Mouse (Mus musculus) hindbrain, embryonic 16.5 days (tissue): ENCODE measurements around the gene Susd4. TPM values are rescaled to one million over a fixed set of nuclear protein-coding genes. Genes with fewer than 3 reads are reported as not detected.
A peak's percentile ranks its signal among the peaks of the same experiment; 100 is the strongest.

ENCODE experiments used
- ATAC-seq: fragments of 200-750 bp; cut with Nextera tagmentation; 2 replicates; pipeline ENCODE4 v1.8.0; 2017; ENCODE audit warnings: moderate TSS enrichment, moderate library complexity
- H3K27ac ChIP-seq: fragments of 300-500 bp; sonication (generic); 2 replicates; pipeline ENCODE4 v1.5.1; 2014; ENCODE audit warnings: low read depth, mild to moderate bottlenecking, control low read depth, low read length, moderate library complexity
- H3K27me3 ChIP-seq: fragments of 300-500 bp; sonication (generic); replicated peaks from 2 replicates; pipeline ENCODE4 v1.6.1; 2014; ENCODE audit warnings: low read length; ENCODE audit not compliant: control insufficient read depth, insufficient read depth
- H3K36me3 ChIP-seq: fragments of 300-500 bp; sonication (generic); 2 replicates; pipeline ENCODE4 v1.6.1; 2014; ENCODE audit warnings: mild to moderate bottlenecking, low read length, moderate library complexity, mixed read lengths; ENCODE audit not compliant: control insufficient read depth, insufficient read depth
- H3K4me1 ChIP-seq: fragments of 300-500 bp; sonication (generic); 2 replicates; pipeline ENCODE4 v1.6.1; 2014; ENCODE audit warnings: low read depth, low read length; ENCODE audit not compliant: control insufficient read depth, insufficient read depth
- H3K4me2 ChIP-seq: fragments of 300-500 bp; sonication (generic); 2 replicates; pipeline ENCODE4 v1.6.1; 2014; ENCODE audit warnings: mild to moderate bottlenecking, low read length, control low read depth, moderate library complexity
- H3K4me3 ChIP-seq: fragments of 300-500 bp; sonication (generic); 2 replicates; pipeline ENCODE4 v1.5.1; 2014; ENCODE audit warnings: mild to moderate bottlenecking, low read length, control low read depth, moderate library complexity
- H3K9ac ChIP-seq: fragments of 300-500 bp; sonication (generic); 2 replicates; pipeline ENCODE4 v1.6.1; 2014; ENCODE audit warnings: low read depth, mild to moderate bottlenecking, control low read depth, low read length, moderate library complexity
- H3K9me3 ChIP-seq: fragments of 300-500 bp; sonication (generic); 2 replicates; pipeline ENCODE4 v1.6.1; 2014; ENCODE audit warnings: mild to moderate bottlenecking, low read length, moderate library complexity; ENCODE audit not compliant: control insufficient read depth
- WGBS: fragments of 180-500 bp; shearing (Covaris S2); extraction: QIAGEN DNeasy Blood & Tissue Kit; methylation state at CpG from one replicate; pipeline ENCODE4 v1.1.7; 2014; 5-methylcytosine and 5-hydroxymethylcytosine counted together
- polyA plus RNA-seq: library from polyadenylated mRNA; unstranded; fragments of >200 nt; fragmentation: Nextera tagmentation; extraction: Ambion mirVana; gene quantifications from 2 replicates; pipeline ENCODE4 v1.2.1, GENCODE M21; 2015

Gene Susd4
- polyA plus RNA-seq, 1 experiment from 2014 or later = 85.0 TPM

GRCm38 (mm10) chr1:182779024-182779520 is 15.4 kb downstream of the Susd4 start:
- no peak overlapping the region for H3K4me3 ChIP-seq
- ATAC-seq = no peak
- WGBS = 90% methylated on average over 6 of the region's 6 CpGs

GRCm38 (mm10) chr1:182783774-182784173 is 20.1 kb downstream of the Susd4 start:
- Histone ChIP-seq H3K4me3 (no peak overlapping the region), H3K4me1 (no peaks in the 10 kb centered on the region), H3K4me2 (no peak overlapping the region), H3K36me3 (0 out of 2 replicates have a peak, but pooled peaks cover 2% of the 10 kb centered on the region), H3K9ac (no peak overlapping the region), H3K9me3 (no peaks in the 10 kb centered on the region), H3K27me3 (no peaks in the 10 kb centered on the region), H3K27ac (no peak overlapping the region)
- WGBS = 93% methylated on average over 7 of the region's 7 CpGs
- no peak for ATAC-seq

More at GRCm38 (mm10) chr1:182779024-182779520, 15.4 kb downstream of the Susd4 start:
- H3K27me3 ChIP-seq = no peaks in the 10 kb centered on the region
- no peak overlapping the region for H3K9ac ChIP-seq
- peaks cover 5% of the 10 kb centered on the region; the same call in 1 of the 2 replicates for H3K4me1 ChIP-seq
- no peak overlapping the region for H3K4me2 ChIP-seq
- no peak overlapping the region for H3K27ac ChIP-seq
- H3K9me3 ChIP-seq = no peaks in the 10 kb centered on the region
- H3K36me3 ChIP-seq = 0 out of 2 replicates have a peak, but pooled peaks cover 2% of the 10 kb centered on the region

- no peaks in the 10 kb centered on the region for H3K9me3 ChIP-seq
- H3K4me3 ChIP-seq = no peak overlapping the region
- H3K4me2 ChIP-seq = no peak overlapping the region
- no peak for ATAC-seq
- no peaks in the 10 kb centered on the region for H3K36me3 ChIP-seq
- no peak overlapping the region for H3K9ac ChIP-seq
- 73% methylated on average over 3 of the region's 3 CpGs for WGBS
- H3K27ac ChIP-seq = no peak overlapping the region
- H3K27me3 ChIP-seq = no peaks in the 10 kb centered on the region
- H3K4me1 ChIP-seq = no peaks in the 10 kb centered on the region
These were observed 21.1 kb downstream of the Susd4 start for GRCm38 (mm10) chr1:182784784-182785183.

- no peak for ATAC-seq
- WGBS = 94% methylated on average over 5 of the region's 5 CpGs
- no peak overlapping the region for H3K4me2 ChIP-seq
- H3K36me3 ChIP-seq = no peaks in the 10 kb centered on the region
- H3K27ac ChIP-seq = no peak overlapping the region
- no peak overlapping the region for H3K9ac ChIP-seq
- no peak overlapping the region for H3K4me3 ChIP-seq
- no peaks in the 10 kb centered on the region for H3K9me3 ChIP-seq
- no peaks in the 10 kb centered on the region for H3K27me3 ChIP-seq
- no peaks in the 10 kb centered on the region for H3K4me1 ChIP-seq
These were observed 21.8 kb downstream of the Susd4 start for GRCm38 (mm10) chr1:182785504-182785903.

GRCm38 (mm10) chr1:182787030-182787429 is 23.4 kb downstream of the Susd4 start:
- H3K4me3 ChIP-seq = no peak overlapping the region
- no peak for ATAC-seq

GRCm38 (mm10) chr1:182788896-182789295 is 25.2 kb downstream of the Susd4 start:
- ATAC-seq = no peak

More at GRCm38 (mm10) chr1:182787030-182787429, 23.4 kb downstream of the Susd4 start:
- H3K4me1 ChIP-seq = peaks cover under 1% of the 10 kb centered on the region
- H3K9me3 ChIP-seq = no peaks in the 10 kb centered on the region
- H3K36me3 ChIP-seq = no peaks in the 10 kb centered on the region
- no peak overlapping the region for H3K27ac ChIP-seq
- no peak overlapping the region for H3K9ac ChIP-seq
- H3K27me3 ChIP-seq = no peaks in the 10 kb centered on the region
- no peak overlapping the region for H3K4me2 ChIP-seq
- WGBS = 49% methylated on average over 7 of the region's 7 CpGs

GRCm38 (mm10) chr1:182792521-182793071 is 28.9 kb downstream of the Susd4 start:
- Histone ChIP-seq H3K9ac (0 out of 2 replicates have a peak overlapping the region, but pooled peaks have one; percentile 12), H3K27me3 (no peaks in the 10 kb centered on the region), H3K27ac (peak overlapping the region; percentile 4; the same call in 1 of the 2 replicates), H3K9me3 (no peaks in the 10 kb centered on the region), H3K4me2 (peak overlapping the region; percentile 24), H3K4me1 (peaks cover 14% of the 10 kb centered on the region), H3K4me3 (no peak overlapping the region), H3K36me3 (no peaks in the 10 kb centered on the region)
- WGBS = 17% methylated on average over 16 of the region's 16 CpGs
- ATAC-seq = peak; percentile 48; the same call in 1 of the 2 replicates

More at GRCm38 (mm10) chr1:182788896-182789295, 25.2 kb downstream of the Susd4 start:
- Histone ChIP-seq H3K36me3 (no peaks in the 10 kb centered on the region), H3K27me3 (no peaks in the 10 kb centered on the region), H3K9ac (no peak overlapping the region), H3K9me3 (no peaks in the 10 kb centered on the region), H3K27ac (no peak overlapping the region), H3K4me2 (no peak overlapping the region), H3K4me1 (peaks cover 9% of the 10 kb centered on the region), H3K4me3 (no peak overlapping the region)
- WGBS = 60% methylated on average over 6 of the region's 6 CpGs

- Histone ChIP-seq H3K36me3 (no peaks in the 10 kb centered on the region), H3K27me3 (no peaks in the 10 kb centered on the region), H3K4me1 (peaks cover 15% of the 10 kb centered on the region), H3K9me3 (no peaks in the 10 kb centered on the region), H3K4me3 (no peak overlapping the region), H3K9ac (no peak overlapping the region), H3K27ac (no peak overlapping the region), H3K4me2 (no peak overlapping the region)
- WGBS = 96% methylated on average over 10 of the region's 10 CpGs
- no peak for ATAC-seq
These were observed 30.6 kb downstream of the Susd4 start for GRCm38 (mm10) chr1:182794221-182794620.

- no peak overlapping the region for H3K4me2 ChIP-seq
- WGBS = 91% methylated on average over 9 of the region's 9 CpGs
- H3K9me3 ChIP-seq = no peaks in the 10 kb centered on the region
- no peak overlapping the region for H3K4me3 ChIP-seq
- peaks cover 15% of the 10 kb centered on the region for H3K4me1 ChIP-seq
- H3K36me3 ChIP-seq = no peaks in the 10 kb centered on the region
- no peaks in the 10 kb centered on the region for H3K27me3 ChIP-seq
- H3K9ac ChIP-seq = no peak overlapping the region
- no peak for ATAC-seq
- H3K27ac ChIP-seq = no peak overlapping the region
These were observed 31.0 kb downstream of the Susd4 start for GRCm38 (mm10) chr1:182794628-182795027.
